Mouse (Mus musculus): ENCODE measurements at regions not wholly inside any gene's neighbourhood (a gene's known extent, or its start where the extent isn't known, plus 50 kb on each side); places are given as distances from the start of the nearest gene placed in this dataset.
"Not testable (repeated sequence)": the region's sequence is repeated elsewhere in the genome, so short reads cannot be mapped to it uniquely, and the experiment has no call there.

DNA sequence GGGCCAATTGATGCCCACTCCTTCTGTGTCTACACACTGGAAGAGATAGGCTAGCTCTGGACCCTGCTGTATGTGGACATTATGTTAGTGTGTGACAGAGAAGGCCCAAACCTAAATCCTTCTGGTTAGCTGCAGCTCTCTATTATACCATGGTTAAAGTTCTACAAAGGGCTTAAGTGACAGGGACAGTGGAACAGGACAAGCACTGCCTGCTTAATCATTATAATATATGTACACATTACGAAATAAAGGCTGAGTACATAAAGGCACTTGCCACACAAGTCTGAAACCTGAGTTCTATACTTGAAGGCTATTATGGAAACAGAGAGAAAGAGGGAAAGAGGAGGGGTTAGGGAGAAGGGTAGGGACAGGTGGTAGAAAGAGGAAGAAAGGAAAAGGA is 55.2 kb downstream of the Rdh14 start:
- no peak for DNase-seq (ENCODE audit: low spot score in 2 of 2)

DNA sequence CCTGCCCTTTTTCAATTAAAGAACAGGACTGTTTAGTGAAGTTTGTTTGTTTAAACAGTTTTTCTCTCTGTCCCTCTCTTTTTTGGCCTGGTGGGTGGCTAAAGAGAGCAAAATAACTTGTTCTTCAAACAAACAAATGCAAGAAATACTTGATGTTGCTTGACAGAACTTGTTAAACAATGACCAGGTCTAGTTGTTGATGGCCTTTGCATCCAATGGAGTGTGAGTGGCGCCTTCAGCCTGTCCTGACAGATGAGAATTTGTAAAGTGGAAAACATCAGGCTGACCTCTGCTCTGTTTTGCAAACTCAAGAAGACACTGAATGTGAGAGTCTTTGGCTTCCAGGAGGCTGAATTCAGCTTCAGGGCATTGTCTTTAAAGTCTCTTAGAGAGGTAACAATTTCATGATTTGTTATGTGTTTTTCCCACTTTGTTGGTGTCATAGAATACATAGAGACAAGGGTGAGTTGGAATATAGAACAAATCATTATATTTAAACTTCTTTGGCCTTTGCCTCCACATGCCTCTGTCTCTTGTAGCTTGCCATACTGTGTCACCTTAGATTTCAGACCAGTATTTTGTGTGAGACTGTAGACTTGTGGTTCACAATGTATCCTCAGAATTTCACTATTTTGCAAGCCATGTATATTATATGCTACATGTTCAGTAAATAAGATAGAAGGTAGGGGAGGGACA is 67.5 kb downstream of the Rdh14 start:
- no peak for DNase-seq (ENCODE audit: low spot score in 2 of 2)

DNA sequence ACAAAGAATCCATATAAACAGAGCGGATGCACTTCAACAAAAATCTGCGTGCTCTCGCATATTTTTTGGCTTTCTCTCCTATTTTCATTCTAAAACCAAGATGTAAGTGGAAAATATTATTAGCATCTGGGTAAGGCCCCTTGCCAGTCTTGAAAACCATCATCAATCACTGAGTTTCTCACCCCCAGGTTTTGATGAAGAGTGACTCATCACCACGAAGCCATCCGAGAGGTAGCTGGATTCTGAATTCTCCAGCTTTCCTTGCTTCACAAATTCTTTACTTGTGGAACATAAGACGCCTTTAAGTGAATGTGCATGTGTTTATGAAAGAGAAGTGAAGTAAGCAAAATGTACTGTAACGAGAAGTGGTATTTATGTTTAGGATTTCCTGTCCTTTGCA is 71.2 kb downstream of the Rdh14 start:
- no peak for DNase-seq (ENCODE audit: low spot score in 2 of 2)

DNA sequence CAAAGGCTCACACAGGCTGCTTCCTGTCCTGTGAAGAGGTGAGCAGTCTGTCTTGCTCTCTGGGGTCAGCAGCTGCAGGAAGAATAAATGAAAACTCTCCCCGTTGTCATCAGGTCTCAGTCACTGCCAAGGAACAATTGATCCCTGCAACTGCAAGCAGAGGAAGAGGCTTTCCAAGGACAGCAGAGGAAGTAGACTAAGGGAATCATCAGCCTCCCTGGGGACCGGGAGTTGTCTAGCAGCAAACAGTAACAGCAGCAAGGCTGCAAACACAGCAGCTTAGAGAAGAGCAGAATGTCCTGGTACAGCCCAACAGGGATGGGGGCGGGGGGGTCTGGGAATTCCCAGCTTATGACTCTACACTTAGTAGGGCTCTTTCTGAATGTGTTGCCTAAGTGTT is 72.4 kb downstream of the Rdh14 start:
- no peak for DNase-seq (ENCODE audit: low spot score in 2 of 2)

DNA sequence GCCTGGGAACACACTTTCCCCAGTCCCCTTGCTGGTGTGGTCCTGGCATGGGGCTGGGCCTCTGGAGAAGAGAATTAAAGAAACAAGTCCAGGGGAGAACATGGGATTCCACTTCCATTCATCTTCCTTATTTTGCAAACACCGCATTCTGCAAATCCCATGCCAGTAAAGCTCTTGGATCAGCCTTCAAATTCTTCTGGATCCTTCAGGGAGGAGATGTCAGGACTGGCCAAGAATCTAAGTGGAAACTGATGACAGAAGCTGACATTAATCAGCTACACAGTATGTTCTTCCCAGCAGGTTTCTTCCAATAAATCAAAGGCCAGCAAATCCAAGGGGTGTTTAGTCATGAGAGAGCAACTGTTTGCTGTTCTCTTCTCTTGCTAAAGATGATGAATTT is 83.4 kb downstream of the Rdh14 start:
- DNase-seq (ENCODE audit: low spot score in 2 of 2) = no peak

DNA sequence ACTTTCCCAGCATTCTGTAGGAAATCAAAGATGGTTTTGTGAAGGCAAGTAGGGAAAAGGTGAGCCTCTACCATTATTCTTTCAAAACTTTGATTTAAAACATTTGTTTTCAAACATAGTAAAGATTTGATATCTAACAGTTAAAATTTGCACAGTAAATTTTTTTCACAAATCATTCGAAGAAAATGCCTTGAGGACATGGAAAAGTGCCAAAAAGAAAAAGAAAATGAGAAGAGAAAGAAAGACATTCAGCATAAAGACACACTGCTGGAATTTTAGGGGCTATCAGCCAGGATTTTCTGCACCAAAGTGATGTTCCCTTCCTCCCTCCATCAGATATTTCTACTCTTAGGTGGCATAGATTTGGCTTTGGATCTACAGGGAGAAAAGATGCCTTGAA is 90.2 kb downstream of the Rdh14 start:
- DNase-seq (ENCODE audit: low spot score in 2 of 2) = no peak

DNA sequence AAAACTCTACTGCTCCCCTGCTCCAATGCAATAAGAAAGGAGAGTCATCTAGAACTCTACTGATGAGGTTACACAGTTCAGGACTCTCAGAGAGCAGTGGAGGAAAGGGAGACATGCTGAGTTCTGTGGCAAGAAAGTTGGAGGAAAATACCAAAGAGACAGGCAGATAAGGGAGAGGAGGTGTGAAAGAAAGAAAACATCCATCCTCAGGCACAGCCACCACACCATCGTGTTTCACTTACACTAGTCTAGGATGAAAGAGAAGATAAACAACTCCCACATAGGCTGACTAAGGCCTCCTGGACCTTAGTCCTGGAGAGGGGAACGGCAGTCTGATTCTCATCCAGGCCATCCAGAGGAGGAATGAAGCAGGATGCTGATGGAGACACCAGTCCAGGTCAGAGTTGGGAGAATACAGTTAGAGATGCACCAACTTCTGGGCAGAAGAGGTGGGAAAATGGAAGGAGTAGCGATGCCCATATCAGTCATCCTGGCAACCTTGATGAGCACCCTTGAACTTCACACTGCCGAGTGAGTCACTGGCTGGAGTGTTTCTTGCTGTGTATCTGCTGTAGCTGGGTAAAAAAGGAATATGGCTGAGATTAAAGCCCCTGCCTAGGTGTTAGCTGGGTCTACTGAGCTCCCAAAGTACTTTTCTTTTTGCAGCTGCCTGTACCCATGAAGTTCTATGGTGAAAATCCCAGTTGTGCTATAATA is 91.9 kb downstream of the Rdh14 start:
- peak in 1 of 2 experiments; percentile 22 for DNase-seq (ENCODE audit: low spot score in 2 of 2)

DNA sequence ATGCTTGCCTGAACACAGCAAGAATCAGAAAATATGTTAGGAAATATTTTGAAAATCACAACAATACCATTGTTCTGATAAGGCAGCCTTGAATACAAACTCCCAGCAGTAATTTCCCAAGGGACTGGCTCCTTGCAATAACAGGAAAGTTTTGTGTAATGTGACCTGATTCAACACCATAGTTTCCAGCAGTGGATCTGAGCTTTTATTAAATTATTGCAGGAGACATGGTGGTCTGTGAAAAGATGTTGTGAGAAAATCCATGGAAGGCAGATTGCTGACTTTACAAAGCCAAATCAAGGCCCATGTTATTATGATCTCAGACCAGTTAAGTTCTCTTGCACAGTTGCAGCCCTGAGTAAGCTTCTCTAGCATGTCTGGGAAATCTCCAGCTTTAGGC is 116.1 kb downstream of the Rdh14 start:
- DNase-seq (ENCODE audit: low spot score in 2 of 2) = no peak

DNA sequence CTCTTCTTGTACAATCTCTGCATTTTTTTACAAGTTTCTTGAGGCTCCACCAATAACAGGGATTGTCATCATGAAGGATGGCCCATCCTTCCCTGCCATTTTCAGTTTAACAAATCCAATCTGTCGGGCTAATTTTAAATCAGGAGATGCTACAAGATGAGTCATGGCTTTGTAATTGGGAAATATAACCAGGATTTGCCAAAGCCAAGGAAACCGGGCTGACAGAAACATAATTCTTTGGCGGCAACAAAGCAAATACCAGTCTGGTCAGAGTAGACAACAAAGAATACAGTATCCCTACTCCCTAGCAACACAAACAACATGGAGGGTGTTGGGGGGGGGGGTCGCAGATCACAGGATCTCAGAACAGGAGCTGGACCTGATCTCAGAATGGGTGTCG is 123.0 kb downstream of the Rdh14 start:
- no peak for DNase-seq (ENCODE audit: low spot score in 2 of 2)

DNA sequence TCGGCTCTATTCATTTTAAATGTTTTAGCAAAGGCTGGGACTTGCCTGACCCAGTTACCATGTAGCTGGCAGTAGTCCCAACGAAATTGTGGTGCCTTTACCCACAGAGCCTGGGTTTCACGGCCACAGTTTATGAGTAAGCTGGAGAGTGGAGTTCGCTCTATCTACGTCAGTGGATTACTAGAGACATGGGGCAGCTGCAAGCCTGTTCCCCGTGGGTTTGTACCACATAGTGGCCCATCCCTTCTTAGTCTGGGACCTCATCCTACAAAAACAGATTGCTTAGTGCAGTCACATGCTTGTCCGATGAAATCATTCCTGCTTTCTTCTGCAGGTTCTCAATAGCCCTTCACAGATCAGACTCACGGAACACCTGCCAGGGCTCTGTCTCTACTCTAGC is 123.7 kb downstream of the Rdh14 start:
- peak; percentile 19 to 34 for DNase-seq (ENCODE audit: low spot score in 2 of 2)

DNA sequence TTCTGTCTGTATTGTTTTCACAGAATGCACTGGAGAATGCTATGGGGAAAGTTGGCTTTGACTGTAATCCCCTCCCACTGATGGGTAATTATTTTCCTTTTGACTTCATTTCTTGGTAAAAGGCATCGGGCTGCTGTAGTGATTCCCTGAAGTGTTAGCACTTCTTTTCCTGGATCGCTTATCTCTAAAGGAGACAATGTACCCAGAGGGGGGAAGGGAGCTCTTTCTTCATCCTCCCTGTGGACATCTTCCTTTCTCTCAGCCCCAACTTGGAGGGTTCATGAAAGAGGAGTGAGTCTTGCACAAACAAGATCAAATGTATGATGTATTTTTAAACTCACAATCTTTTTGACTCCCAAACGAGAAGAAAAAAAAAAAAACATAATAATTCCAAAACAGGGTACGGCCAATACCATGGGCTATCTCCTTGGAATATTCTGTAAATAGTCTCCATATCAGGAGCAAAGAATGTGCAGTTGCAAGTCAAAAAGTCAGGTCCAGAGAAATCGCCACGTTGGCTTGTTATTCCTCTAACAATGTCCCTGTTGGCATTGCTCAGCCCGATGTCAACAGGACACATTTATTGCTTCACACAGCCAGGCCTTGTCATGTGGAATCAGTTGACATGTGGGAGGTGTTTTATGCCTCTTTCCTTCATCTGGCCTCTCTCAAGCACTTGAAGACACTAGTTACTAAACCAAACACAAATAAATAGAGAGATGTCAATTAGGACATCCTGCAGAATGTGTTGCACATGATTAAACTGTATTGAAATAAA is 134.1 kb downstream of the Rdh14 start:
- no peak for DNase-seq (ENCODE audit: low spot score in 2 of 2)

DNA sequence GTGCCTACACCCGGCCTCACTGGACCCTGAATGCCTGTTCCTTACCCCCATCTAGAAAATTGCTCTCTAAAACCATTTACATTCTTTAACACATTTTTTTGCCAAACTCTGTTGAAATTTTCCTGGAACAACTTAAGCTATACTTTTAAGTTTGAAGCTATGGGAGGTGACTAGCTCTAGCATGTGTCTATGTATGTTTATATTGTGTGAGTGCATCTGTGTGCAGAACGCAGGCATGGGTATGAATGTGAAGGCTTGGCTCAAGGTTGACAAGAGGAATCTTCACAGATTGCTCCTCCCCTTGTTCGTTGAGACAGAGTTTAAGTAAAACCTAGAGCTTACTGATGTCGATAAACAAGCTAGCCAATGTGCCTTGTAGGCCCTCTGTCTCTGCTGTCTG is 135.4 kb downstream of the Rdh14 start:
- no peak for DNase-seq (ENCODE audit: low spot score in 2 of 2)

DNA sequence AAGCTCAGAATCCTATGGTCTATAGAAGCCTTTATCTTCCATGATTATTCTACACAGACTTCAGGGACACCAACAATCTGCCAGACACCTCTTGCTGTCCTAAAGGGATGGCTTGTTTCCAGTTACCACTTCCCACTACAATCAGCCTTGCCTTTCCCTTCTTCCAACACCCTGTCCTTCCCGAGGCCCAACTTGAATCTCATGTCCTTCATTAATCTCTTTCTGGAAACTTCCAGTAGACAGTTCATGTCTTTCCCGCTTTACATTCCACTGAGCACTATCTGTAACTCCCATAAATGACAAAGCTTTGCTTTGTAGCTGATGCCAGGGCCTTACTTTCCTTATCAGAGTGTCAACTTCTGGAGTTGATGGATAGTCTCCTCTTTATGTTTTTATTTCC is 138.5 kb downstream of the Rdh14 start:
- no peak for DNase-seq (ENCODE audit: low spot score in 2 of 2)

DNA sequence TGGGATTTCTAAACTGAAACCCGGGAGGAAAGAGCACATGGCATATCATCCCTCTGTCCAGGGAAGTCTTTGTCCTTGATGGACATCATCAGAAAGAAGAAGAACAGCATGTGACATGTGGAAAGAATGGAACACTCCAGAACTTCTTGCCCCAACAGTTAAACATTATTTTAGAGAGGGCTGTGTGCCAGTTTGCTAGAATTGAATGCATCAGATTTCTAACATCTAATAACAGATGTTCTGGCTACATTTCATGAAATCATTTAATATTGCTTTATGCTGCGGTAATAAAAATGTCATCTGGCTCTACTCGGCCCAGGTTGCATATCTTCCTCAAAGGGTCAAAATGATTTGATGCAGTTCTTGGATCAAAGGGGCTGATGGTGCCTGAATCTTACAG is 140.4 kb downstream of the Rdh14 start:
- no peak for DNase-seq (ENCODE audit: low spot score in 2 of 2)

DNA sequence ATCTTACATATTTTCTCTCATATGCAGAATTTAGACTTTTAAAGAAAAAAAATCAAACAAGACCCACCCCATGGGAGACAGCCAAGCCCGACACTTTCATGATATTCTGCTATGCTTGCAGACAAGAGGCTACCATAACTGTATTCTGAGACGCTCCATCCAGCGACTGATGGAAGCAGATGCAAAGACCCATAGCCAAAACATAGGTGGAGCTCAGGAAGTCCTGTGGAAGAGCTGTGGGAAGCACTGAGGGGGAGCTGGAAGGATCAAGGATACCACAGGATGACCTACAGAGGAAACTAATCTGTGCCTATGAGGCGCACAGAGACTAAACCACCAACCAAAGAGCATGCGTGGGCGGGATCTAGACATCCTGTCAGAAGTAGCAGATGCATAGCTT is 143.4 kb downstream of the Rdh14 start:
- DNase-seq (ENCODE audit: low spot score in 2 of 2) = no peak

DNA sequence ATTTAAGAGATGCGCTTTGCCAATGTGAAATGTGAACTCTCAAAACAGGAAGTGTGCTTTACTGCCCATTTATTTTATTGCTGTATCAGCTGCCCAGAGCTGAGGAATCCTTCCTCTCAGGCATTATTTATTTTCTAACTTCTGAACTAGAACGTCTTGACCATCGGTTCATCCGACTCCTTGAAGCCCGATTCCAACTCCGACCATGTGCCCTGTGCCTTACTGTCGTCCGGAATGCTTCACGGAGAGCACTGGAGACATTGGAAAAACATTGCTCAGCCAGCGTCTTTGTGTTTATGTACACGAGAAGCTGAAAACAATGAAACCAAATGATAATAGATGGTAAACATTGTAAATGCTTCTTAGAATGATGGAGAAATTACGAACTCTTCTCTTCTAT is 145.7 kb downstream of the Rdh14 start:
- no peak for DNase-seq (ENCODE audit: low spot score in 2 of 2)

DNA sequence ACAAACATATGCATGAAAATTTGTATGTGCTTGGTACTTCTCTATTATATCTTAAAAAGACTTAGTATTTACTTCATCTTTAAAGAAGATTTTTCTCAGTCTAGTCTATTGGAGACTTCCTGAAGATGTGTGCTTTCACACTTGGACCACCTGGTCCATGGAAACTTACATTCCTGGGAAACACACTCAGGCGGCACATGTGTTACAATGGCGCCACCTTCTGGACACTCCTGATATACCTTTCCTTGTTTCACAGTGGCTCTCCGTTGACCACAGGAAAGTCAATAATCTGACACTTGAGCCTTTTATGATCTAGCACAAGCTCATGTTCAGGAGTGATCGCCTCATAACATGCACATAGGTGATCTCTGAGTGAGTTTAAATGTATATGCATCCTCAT is 146.5 kb downstream of the Rdh14 start:
- peak; percentile 55 to 56 for DNase-seq (ENCODE audit: low spot score in 2 of 2)

DNA sequence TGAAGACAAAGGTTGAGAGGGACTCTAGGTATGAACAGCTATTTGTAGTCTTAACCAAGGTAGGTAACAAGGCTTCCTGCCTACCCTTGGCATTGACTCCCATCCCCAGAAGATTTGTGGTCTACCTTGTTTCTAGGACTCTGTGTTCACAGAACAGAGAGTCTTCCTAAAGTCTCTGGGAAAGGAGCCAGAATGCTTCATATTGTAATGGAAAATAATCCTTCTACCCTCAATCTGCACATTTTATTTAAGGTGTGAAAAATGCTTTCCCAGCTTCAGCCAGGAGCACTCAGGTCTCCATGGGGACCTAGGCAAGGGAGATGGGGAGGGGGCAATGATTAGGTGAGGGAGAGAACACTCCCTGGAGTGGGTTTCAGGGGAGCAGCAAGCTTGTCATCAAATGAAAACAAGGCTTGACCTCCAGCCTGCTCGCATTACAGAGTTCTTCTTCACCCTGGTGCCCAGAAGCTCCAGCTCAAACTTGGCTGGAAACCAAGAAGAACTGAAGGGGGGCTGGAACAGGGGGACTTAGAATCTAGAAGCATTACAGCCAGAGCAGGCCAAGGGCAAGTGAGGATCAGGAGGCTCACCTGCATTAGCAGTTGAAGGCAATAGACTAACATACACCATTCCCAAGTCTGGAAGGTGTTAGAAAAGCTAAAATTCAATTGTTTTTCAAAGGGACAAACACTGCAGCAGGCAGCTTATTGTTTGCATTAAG is 159.1 kb downstream of the Rdh14 start:
- DNase-seq (ENCODE audit: low spot score in 2 of 2) = no peak

DNA sequence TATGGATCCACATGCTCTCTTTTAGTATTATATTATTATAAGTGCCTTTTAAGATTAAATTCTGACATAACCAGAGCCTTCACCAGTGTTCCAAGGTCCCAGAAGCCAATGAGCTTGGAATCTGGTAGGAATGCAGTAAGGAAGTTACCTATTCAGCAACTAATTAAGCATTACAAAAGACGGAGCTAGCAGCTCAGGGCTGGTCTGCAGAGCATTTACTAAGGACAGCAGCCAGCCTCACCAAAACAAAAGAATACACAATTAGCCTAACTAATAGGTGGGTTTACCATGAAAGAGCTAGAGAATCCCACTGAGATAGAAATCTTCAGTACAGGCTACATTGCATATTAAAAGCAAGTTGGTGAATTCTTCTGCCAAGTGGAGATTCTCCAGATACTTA is 164.1 kb downstream of the Rdh14 start:
- not testable (repeated sequence) for DNase-seq (ENCODE audit: low spot score in 2 of 2)

DNA sequence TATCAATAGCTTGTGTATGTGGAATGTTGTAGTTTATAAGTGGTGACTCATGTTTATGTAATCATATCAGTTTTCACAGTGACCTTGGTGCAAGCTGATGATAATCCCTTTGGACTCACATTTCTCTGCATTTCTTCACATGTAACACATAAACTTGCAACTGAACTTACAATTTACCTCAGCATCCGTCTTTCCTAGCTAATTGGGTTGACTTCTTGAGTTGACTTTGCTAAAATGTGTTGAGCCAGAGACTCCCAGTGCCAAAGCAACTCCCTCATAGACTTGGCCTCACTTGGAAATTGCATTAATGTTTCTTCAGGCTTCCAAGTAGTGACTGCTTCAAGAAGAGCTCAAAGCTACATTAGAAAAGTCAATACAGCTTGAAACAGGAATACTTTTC is 172.4 kb downstream of the Rdh14 start:
- DNase-seq (ENCODE audit: low spot score in 2 of 2) = no peak

DNA sequence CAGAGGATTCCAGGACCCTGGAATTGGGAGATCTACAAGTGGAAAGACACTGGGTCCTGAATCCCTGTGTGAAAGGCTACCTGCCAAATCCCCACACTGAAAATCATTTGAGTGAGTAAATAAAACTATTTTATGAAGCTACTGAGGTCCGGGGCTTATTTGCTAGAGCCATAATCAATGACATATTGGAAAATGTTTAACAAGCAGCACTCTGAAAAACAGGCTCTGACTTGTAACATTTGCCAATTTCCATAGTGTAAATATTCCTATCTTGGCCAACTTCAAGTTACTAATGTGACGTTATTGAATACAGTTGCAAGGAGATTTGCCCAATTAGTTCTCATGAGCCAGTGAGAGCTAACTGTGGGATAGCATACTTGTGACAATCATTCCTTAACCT is 177.3 kb downstream of the Rdh14 start:
- DNase-seq (ENCODE audit: low spot score in 2 of 2) = no peak
